Mouse (Mus musculus) hematopoietic multipotent progenitor cell, adult 10-12 weeks (in vitro differentiated cells): ENCODE measurements around the gene Tbc1d17. TPM values are rescaled to one million over a fixed set of nuclear protein-coding genes. Genes with fewer than 3 reads are reported as not detected.

Source experiments
- polyA plus RNA-seq: library from polyadenylated mRNA; stranded (reverse); fragments of >175 nt; gene quantifications from 2 replicates; pipeline ENCODE4 v1.2.3, GENCODE M21; 2012; ENCODE audit warnings: low replicate concordance

The Tbc1d17 gene
- 121 and 132 TPM in 2 replicates for polyA plus RNA-seq

DNA sequence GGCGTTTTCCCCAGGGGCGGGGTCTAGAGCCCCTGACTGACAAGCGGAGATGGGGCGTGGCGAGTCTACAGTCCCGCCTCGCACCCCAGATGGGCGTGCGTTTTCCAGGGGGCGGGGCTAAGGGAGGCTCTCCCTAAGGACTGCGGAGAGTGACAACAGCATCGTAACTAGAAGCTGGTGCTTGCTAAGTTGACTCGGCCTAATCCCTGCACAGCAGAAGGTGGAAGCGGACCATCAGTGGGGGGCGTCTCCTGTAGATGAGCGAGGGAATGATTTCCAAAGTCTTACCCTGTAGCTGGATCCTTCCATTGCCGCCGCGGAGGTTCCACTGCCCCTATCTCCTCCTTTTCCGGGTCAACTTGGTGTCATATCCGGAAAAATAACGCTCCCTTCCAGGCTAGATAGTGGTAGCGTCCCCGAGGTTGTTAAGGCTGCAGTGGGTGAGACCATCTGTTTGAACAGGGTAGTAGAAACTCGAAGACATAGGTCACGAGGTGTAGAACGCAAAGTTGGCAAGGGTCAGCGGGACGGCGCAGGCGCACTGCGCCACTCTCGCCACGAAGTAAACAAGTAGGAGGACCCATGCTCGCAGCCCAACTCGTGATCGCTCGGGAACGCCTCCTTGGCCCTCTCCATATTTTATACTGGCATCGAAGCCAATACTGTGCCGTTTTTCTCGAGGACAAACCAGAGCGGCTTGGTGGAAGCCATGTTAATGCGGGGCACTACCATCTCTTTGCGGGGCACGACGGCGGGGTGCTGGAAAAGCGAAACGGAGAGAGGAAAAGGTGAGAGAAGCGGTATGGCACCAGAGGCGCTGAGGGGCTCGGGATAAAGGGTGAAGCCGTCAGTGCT lies at the start of gene Tbc1d17, which contains the start of gene Akt1s1:
Tbc1d17 (minus strand) TSS at position 519 of the 855 bp plus-strand sequence.
Akt1s1 (plus strand) TSS at position 431 of the 855 bp plus-strand sequence.

DNA sequence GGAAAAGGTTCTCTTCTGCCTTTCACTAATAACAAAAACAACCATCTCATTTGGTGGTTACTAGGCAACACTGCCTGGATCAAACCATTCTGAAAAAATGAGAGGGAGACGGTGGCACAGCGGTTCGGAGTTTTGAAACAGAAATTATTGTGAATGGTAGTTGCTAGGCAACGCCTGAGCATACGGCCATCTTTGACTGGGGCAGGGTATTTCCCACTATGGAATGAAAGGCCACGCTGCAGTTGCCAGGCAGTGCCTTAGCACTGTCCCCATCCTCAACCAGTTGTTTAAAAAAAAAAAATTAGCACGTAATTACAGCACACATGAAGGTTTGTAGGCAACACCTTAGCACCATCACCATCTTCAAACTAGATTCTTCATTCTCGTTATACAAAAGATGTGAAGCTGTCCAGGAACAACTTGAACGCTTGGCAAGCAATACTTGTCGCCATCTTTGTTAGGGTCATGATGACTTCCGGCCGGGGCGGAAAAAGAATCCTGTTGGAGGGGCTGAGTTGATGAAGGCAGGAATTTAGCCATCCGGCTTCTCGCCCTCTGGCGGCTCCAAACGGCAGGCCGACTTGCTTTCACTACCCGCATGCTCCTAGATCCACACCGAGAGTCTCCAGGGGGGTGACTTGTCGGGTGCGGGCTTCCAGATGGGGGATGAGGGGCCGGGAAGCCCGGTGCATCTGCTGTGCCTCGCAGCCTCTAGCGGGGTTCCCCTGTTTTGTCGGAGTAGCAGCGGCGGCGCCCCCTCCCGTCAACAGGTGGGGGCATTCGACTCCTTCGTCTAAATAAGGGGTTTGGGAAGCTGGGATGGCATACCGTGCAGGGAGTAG lies 46.9 kb upstream of the Tbc1d17 start, which contains the start of gene Fuz:
Fuz (plus strand) TSS at position 487 of the 842 bp plus-strand sequence.

DNA sequence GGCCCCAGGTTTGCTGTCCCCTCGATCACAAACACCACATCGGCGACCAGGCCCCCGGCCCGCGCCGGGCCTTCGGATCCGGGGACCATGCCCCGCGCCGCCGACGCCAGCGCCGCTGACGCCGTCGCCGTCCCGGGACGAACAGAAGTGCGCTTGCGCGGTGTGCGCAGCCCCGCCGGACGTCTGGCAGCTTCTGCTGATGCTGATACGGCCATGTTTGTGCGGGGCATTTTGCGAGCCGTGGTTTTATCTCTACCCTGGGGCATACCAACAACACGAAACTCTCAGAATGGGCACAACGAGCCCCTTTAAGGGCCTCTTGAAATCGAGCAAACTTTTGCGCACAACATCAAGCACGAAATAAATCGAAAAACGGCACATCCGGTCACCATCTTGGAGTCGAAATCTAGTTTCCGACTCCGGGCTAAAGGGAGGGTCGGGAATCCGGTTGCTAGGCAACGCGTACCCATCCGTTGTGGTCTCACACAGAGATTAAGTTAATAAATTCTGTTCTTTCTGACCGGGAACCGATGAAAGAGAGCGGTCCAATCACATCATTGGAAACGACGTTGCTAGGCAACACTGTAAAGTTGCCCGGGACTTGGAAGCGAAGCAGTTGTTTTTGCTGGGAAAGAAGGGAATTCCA lies 43.5 kb upstream of the Tbc1d17 start, which contains the start of gene Med25:
Med25 (minus strand) TSS at position 437 of the 646 bp plus-strand sequence.

DNA sequence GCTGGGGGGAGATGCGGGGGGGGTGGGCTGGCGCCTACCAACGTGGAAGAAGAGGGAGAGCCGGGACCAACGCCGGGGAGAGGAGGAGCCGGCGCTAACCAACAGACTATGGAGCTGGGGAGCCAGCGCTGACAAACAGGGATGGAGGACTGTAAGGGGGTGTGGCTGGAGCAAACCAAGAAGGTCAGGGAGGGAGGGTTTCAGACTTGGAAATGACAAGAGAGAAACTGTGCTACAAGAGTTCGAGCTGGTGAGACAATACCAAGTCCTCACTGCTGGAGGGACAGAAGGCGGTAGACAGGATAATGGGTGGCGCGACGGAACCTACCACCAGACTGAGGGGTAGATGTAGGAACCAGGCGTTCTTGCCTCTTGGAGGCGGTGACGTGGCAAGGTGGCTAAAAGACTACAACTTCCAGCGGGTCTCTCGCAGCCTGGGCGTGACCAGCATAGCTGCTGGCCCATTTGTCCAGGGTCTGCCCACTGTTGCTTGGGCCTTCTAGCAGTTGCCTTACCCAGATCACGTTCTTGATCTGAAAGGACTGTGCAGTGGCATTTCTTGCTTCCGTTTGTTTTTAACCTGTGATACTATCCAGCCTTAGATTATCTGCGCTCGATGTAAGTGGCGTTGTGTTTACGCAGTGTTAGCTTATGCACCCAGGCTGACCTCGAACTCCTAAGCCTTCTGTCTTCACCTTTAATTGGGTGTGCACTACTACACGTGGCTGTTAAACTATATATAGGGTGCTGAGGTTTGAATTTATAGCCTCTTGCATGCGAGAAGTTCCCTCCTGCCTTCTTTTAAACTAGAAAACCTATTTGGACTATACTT lies 21.0 kb upstream of the Tbc1d17 start, which contains the start of gene Ptov1:
Ptov1 (minus strand) TSS at position 92 of the 832 bp plus-strand sequence.

DNA sequence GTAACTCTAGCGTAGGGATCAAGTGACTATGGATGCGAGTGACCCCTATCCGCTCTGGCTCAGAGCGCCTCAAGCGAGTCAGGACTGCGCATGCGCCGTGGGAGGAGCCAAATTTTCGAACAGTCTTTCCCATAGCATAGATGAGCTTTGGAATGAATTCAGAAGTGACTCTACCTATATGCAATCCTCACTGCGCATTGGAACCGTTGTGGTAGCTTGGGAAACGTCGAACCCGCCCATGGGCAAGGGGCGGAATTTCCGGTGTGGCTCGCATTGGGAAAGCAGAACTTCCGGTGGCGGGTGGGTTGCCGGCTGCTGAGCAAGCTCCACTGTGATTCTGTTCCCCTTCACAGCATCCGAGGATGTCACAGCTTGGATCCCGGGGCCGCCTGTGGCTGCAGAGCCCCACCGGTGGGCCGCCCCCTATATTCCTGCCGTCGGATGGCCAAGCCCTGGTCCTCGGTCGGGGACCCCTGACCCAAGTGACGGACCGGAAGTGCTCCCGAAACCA lies 8.2 kb upstream of the Tbc1d17 start, which contains the start of gene Pnkp:
Pnkp (plus strand) TSS at position 98 of the 511 bp plus-strand sequence.

DNA sequence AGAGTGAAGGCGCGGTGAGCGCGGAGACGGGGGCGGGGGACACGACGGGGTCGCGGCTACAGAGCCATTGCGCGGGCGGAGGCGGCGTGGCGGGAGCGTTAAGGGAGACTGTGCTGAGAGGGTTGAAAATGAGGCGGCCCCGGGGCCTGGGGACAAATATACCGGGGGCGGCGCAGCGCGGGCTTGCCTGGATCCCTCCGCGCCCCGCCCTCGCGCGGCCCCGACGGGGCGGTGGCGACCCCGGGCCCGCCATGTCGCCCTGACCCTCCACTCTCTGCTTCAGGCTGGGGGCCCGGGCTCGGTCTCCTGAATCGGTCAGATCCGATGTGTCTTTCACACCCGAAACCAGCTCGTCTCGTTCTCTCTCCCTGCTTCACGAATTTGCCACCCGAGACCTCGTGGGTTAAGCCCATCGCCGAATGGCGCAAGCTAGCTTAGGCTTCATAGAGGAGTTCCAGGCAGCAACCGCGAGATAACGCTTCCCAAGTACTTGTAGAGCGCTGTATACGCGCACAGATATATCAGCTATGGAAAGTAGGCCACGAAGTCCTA lies 32.3 kb downstream of the Tbc1d17 start, which contains the start of gene Atf5:
Atf5 (minus strand) TSS at position 189 of the 552 bp plus-strand sequence.

DNA sequence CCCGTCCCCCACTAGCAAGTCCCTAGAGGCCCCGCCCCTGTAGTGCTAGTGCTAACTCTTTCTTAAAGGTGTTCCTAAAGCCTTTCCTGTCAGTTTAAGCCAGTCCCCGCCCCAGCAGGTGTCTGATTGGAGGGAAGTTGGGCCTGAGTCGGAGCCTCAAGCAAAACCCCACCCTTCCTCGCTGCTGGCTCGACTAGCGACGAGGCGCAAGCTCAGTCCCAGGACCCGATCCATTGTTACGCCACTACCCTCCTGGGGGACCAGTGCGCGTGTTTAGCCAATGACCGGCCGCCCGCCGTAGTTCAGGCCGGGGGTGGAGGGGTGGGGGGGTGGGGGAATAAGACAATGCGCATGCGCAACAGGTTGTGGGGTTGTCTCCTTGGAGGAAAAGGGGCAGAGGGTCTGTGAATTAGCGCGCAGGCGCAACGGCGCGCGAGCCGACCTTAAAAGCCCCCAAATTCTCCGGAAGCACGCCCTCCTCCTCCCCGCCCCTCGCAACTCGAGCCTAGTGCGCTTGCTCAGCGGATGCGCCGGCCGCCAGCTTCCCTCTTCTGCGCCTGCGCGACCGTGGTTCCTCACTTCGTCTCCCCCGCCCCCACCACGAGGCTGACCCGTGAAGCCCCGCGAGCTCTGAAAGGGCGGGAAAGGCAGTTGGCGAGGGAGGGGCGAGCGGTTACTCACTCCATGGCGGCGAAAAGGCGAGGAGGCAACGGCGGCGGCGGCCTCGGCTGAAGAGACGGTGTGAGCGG lies 33.0 kb downstream of the Tbc1d17 start, which contains the start of the genes Nup62 and Il4i1:
Nup62 (plus strand) TSS at position 368 of the 749 bp plus-strand sequence.
Il4i1 (plus strand) TSS at position 667 of the 749 bp plus-strand sequence.

Other genes starting within 250 kb of the Tbc1d17 start
- 0.33 and 0.61 TPM in 2 replicates for gene Myh14, start 178.2 kb downstream of the Tbc1d17 start, polyA plus RNA-seq
- not detected in 2 replicates for gene Izumo2, start 140.3 kb downstream of the Tbc1d17 start, polyA plus RNA-seq
- gene Vrk3, start 100.7 kb downstream of the Tbc1d17 start, polyA plus RNA-seq, result 76.5 and 90.1 TPM in 2 replicates
- 0.04 and 0.13 TPM in 2 replicates for gene Zfp473, start 98.0 kb downstream of the Tbc1d17 start, polyA plus RNA-seq
- gene Nup62, start 33.0 kb downstream of the Tbc1d17 start, polyA plus RNA-seq, result 31.2 and 81.5 TPM in 2 replicates
- 150 and 240 TPM in 2 replicates for gene Il4i1, start 32.7 kb downstream of the Tbc1d17 start, polyA plus RNA-seq
- 25.4 and 45.2 TPM in 2 replicates for gene Atf5, start 32.4 kb downstream of the Tbc1d17 start, polyA plus RNA-seq
- gene Akt1s1, start 88 bp downstream of the Tbc1d17 start, polyA plus RNA-seq, result 167 and 687 TPM in 2 replicates
- gene Pnkp, start 8.1 kb upstream of the Tbc1d17 start, polyA plus RNA-seq, result 55.0 and 91.1 TPM in 2 replicates
- 42.0 and 70.4 TPM in 2 replicates for gene Ptov1, start 20.7 kb upstream of the Tbc1d17 start, polyA plus RNA-seq
- gene Med25, start 43.6 kb upstream of the Tbc1d17 start, polyA plus RNA-seq, result 195 and 493 TPM in 2 replicates
- gene Fuz, start 47.0 kb upstream of the Tbc1d17 start, polyA plus RNA-seq, result 68.5 and 164 TPM in 2 replicates
- gene Ap2a1, start 80.4 kb upstream of the Tbc1d17 start, polyA plus RNA-seq, result 86.3 and 94.0 TPM in 2 replicates
- gene Tsks, start 94.1 kb upstream of the Tbc1d17 start, polyA plus RNA-seq, result 0.29 TPM in 1 of 2 replicates, not detected in the other
- 0.16 and 0.33 TPM in 2 replicates for gene Cpt1c, start 125.8 kb upstream of the Tbc1d17 start, polyA plus RNA-seq
- 20.1 and 51.4 TPM in 2 replicates for gene Prmt1, start 137.5 kb upstream of the Tbc1d17 start, polyA plus RNA-seq
- gene Irf3, start 148.6 kb upstream of the Tbc1d17 start, polyA plus RNA-seq, result 121 and 237 TPM in 2 replicates
- gene Bcl2l12, start 149.6 kb upstream of the Tbc1d17 start, polyA plus RNA-seq, result 98.8 and 137 TPM in 2 replicates
- gene Scaf1, start 167.3 kb upstream of the Tbc1d17 start, polyA plus RNA-seq, result 147 and 361 TPM in 2 replicates
- 20.4 and 47.3 TPM in 2 replicates for gene Rras, start 168.9 kb upstream of the Tbc1d17 start, polyA plus RNA-seq
- 91.8 and 211 TPM in 2 replicates for gene Prr12, start 203.8 kb upstream of the Tbc1d17 start, polyA plus RNA-seq
- 110 and 117 TPM in 2 replicates for gene Nosip, start 213.3 kb upstream of the Tbc1d17 start, polyA plus RNA-seq
- gene Prrg2, start 213.6 kb upstream of the Tbc1d17 start, polyA plus RNA-seq, result 21.9 and 40.2 TPM in 2 replicates
- gene Rcn3, start 243.1 kb upstream of the Tbc1d17 start, polyA plus RNA-seq, result 45.4 and 68.2 TPM in 2 replicates